Mouse (Mus musculus): Measurements from ENCODE around the gene Kif1b.

DNA sequence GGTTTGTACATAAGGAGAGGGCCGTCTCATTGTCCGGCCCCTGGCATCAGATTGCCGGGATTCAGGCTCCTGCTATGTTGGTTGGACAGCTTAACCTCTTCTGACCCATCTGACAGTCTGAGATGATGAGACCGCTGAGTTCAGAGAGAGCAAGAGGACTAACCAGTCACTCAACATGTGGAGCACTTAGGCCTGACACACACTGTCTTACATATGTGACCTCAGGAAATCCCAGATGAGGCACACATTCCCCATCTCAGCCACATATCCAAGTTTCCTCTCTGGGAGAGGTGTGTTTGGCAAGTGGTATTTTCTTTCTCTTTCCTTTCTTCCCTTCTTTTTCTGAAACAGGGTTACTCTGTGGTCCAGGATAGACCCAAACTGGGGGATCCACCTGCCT is 162.3 kb downstream of the Kif1b start:
- TF ChIP-seq CTCF (IDR thresholded peaks at IDR 0.05) (no peak), POLR2A (IDR thresholded peaks at IDR 0.05; ENCODE audit: insufficient read depth, low read depth, low read length) (no peak), EP300 (IDR thresholded peaks at IDR 0.05; ENCODE audit: insufficient read depth, low read depth, low read length) (no peak)
